Mouse (Mus musculus): Measurements from ENCODE around the gene Rora. TPM values are rescaled to one million over a fixed set of nuclear protein-coding genes. Genes with fewer than 3 reads are reported as not detected.
A peak's percentile ranks its signal among the peaks of the same experiment; 100 is the strongest.

Gene Rora
- polyA plus RNA-seq, 1 experiment from 2014 or later = 3.8 TPM

DNA sequence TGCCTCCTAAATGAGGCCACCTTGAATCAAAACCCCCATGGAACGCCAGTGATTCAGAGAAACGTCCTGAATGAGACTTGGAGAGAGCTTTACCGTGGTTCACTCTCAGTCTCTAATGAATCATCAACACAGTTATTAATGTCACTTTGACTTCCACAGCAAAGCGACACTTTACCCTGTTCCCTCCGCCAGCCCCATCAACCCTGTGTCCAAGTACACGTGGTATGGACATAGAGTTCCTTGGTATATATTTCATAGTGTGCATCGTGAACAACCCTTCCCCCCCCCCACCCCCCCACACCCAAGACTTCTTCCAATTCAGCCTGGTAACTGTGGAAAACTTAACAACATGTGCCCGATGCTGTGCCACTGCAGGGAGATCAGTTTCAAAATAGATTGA lies 397.3 kb downstream of the Rora start:
- 88% methylated on average over 8 of the region's 8 CpGs for WGBS
- Histone ChIP-seq H3K9ac (ENCODE audit: low read depth, low read length) (no peak overlapping the region), H3K36me3 (ENCODE audit: control insufficient read depth, insufficient read depth, low read length) (no peaks in the 10 kb centered on the region), H3K9me3 (ENCODE audit: control insufficient read depth, low read length) (no peaks in the 10 kb centered on the region), H3K4me1 (replicated peaks; ENCODE audit: control insufficient read depth, insufficient read depth, low read length) (no peaks in the 10 kb centered on the region), H3K4me2 (replicated peaks; ENCODE audit: low read depth, low read length) (no peak overlapping the region), H3K4me3 (ENCODE audit: low read depth, low read length) (no peak overlapping the region), H3K27me3 (ENCODE audit: control insufficient read depth, insufficient read depth, low read length) (no peaks in the 10 kb centered on the region), H3K27ac (ENCODE audit: low read depth, low read length) (no peak overlapping the region)
- no peak for DNase-seq (ENCODE audit: low spot score)
- no peak for ATAC-seq (ENCODE audit: low FRiP score)

DNA sequence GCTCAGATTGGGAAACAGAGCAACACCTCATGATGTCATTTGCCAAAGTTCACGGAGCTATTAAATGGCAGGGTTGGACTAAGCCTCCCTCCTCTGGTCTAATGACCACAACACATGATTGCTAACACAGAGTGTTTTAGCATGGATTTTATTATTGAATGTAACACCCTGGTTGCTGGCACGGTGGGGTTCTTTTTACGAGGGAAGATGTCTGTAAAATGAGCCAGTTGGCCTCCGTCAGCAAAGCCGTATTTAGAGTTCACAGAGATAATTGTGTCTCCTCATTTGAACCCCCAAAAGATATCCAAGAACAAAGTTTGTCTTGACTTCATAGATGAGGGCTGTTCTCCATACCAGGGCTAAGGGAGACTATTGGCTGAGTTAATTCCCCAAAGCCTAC lies 398.3 kb downstream of the Rora start:
- H3K4me2 ChIP-seq (replicated peaks; ENCODE audit: low read depth, low read length) = no peak overlapping the region
- H3K9ac ChIP-seq (ENCODE audit: low read depth, low read length) = no peak overlapping the region
- H3K36me3 ChIP-seq (ENCODE audit: control insufficient read depth, insufficient read depth, low read length) = no peaks in the 10 kb centered on the region
- no peak for ATAC-seq (ENCODE audit: low FRiP score)
- no peaks in the 10 kb centered on the region for H3K27me3 ChIP-seq (ENCODE audit: control insufficient read depth, insufficient read depth, low read length)
- no peak for DNase-seq (ENCODE audit: low spot score)
- no peak overlapping the region for H3K4me3 ChIP-seq (ENCODE audit: low read depth, low read length)
- H3K9me3 ChIP-seq (ENCODE audit: control insufficient read depth, low read length) = no peaks in the 10 kb centered on the region
- H3K4me1 ChIP-seq (replicated peaks; ENCODE audit: control insufficient read depth, insufficient read depth, low read length) = no peaks in the 10 kb centered on the region
- H3K27ac ChIP-seq (ENCODE audit: low read depth, low read length) = no peak overlapping the region
- 87% methylated on average over 5 of the region's 5 CpGs for WGBS

- Histone ChIP-seq H3K4me2 (replicated peaks; ENCODE audit: low read depth, low read length) (no peak overlapping the region), H3K27me3 (ENCODE audit: control insufficient read depth, insufficient read depth, low read length) (no peaks in the 10 kb centered on the region), H3K27ac (ENCODE audit: low read depth, low read length) (no peak overlapping the region), H3K4me3 (ENCODE audit: low read depth, low read length) (no peak overlapping the region), H3K4me1 (replicated peaks; ENCODE audit: control insufficient read depth, insufficient read depth, low read length) (no peaks in the 10 kb centered on the region), H3K36me3 (ENCODE audit: control insufficient read depth, insufficient read depth, low read length) (no peaks in the 10 kb centered on the region), H3K9ac (ENCODE audit: low read depth, low read length) (no peak overlapping the region), H3K9me3 (ENCODE audit: control insufficient read depth, low read length) (no peaks in the 10 kb centered on the region)
- no peak for ATAC-seq (ENCODE audit: low FRiP score)
- 97% methylated on average over 5 of the region's 5 CpGs for WGBS
- DNase-seq (ENCODE audit: low spot score) = no peak
These were observed 401.7 kb downstream of the Rora start for GRCm38 (mm10) chr9:69055302-69055701.

DNA sequence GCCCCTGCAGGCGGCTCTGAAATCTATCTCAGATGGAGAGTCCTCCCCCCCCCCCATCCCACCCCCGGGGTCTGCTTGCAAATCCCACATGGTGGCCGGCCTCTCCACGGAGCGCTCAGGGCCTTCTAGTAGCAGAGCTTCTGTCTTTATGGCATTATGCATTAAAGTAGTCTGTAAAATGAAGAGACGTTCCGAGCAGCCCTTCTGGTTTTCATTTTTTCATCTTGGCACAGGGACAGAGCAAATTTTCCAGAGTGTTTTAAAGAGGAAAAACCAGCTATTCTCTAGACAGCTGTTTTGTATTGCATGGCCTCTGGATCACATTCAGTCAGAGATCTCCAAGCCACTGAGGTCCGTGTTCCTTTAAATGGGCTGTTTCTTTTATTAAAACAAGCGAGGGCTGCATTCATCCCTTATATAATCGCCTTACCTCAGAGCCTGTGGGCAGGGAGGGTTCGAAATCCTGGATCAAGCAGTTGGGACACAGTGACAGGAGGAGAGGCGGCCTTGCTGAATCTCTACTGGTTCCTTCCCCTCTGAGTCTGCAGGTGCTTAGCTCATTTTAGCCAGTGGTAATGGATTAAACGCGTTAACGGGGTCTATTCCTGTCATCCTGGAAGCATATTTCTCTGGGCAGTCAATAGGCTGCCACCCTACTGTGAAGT lies 417.7 kb downstream of the Rora start:
- Histone ChIP-seq H3K36me3 (ENCODE audit: control insufficient read depth, insufficient read depth, low read length) (no peaks in the 10 kb centered on the region), H3K9me3 (ENCODE audit: control insufficient read depth, low read length) (no peaks in the 10 kb centered on the region), H3K9ac (ENCODE audit: low read depth, low read length) (no peak overlapping the region), H3K4me2 (replicated peaks; ENCODE audit: low read depth, low read length) (no peak overlapping the region), H3K4me1 (replicated peaks; ENCODE audit: control insufficient read depth, insufficient read depth, low read length) (no peaks in the 10 kb centered on the region), H3K27me3 (ENCODE audit: control insufficient read depth, insufficient read depth, low read length) (no peaks in the 10 kb centered on the region), H3K27ac (ENCODE audit: low read depth, low read length) (no peak overlapping the region), H3K4me3 (ENCODE audit: low read depth, low read length) (no peak overlapping the region)
- DNase-seq (ENCODE audit: low spot score) = no peak
- WGBS = 74% methylated on average over 15 of the region's 15 CpGs
- ATAC-seq (ENCODE audit: low FRiP score) = no peak

- no peaks in the 10 kb centered on the region for H3K9me3 ChIP-seq (ENCODE audit: control insufficient read depth, low read length)
- no peak for DNase-seq (ENCODE audit: low spot score)
- H3K27me3 ChIP-seq (ENCODE audit: control insufficient read depth, insufficient read depth, low read length) = no peaks in the 10 kb centered on the region
- H3K9ac ChIP-seq (ENCODE audit: low read depth, low read length) = no peak overlapping the region
- H3K4me2 ChIP-seq (replicated peaks; ENCODE audit: low read depth, low read length) = no peak overlapping the region
- H3K27ac ChIP-seq (ENCODE audit: low read depth, low read length) = no peak overlapping the region
- no peaks in the 10 kb centered on the region for H3K36me3 ChIP-seq (ENCODE audit: control insufficient read depth, insufficient read depth, low read length)
- H3K4me3 ChIP-seq (ENCODE audit: low read depth, low read length) = no peak overlapping the region
- 80% methylated on average over 7 of the region's 7 CpGs for WGBS
- H3K4me1 ChIP-seq (replicated peaks; ENCODE audit: control insufficient read depth, insufficient read depth, low read length) = no peaks in the 10 kb centered on the region
- no peak for ATAC-seq (ENCODE audit: low FRiP score)
These were observed 419.7 kb downstream of the Rora start for GRCm38 (mm10) chr9:69073271-69073670.

DNA sequence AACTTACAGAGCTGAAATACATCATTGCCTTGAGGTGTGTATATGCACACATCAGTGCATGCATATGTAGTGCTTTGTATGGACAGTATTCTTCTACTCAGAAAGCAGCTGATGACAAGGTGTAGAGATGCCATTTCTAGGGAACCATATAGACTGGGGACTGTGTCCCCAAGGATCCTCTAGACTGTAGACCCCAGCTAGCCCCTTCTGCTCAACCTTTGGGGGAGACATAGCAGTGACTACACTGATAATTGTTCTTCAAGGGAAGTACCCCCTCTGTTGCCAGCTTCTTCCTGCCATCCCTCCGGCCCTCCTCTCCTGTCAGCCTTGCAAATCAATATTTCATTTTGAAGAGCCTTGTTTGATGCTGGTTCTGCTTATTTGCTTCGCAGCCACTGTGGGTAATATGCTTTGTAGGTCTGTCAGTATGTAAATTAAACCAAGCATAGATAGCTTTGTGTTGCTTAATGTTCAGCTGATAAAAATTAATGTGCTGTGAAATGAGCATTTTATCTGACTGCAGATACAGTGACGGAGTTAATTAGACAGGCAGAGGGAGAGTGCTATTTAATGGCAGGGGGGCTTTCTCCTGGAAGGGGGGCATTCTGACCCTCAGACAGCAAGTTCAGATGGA lies 430.6 kb downstream of the Rora start:
- Histone ChIP-seq H3K4me3 (ENCODE audit: low read depth, low read length) (no peak overlapping the region), H3K9ac (ENCODE audit: low read depth, low read length) (peak overlapping the region; percentile 2; the same call in 1 of the 2 replicates), H3K27me3 (ENCODE audit: control insufficient read depth, insufficient read depth, low read length) (no peaks in the 10 kb centered on the region), H3K4me2 (replicated peaks; ENCODE audit: low read depth, low read length) (no peak overlapping the region), H3K9me3 (ENCODE audit: control insufficient read depth, low read length) (no peaks in the 10 kb centered on the region), H3K4me1 (replicated peaks; ENCODE audit: control insufficient read depth, insufficient read depth, low read length) (peaks cover 3% of the 10 kb centered on the region; the same call in 1 of the 2 replicates), H3K36me3 (ENCODE audit: control insufficient read depth, insufficient read depth, low read length) (no peaks in the 10 kb centered on the region), H3K27ac (ENCODE audit: low read depth, low read length) (no peak overlapping the region)
- DNase-seq (ENCODE audit: low spot score) = no peak
- WGBS = 57% methylated on average over 3 of the region's 3 CpGs
- no peak for ATAC-seq (ENCODE audit: low FRiP score)

DNA sequence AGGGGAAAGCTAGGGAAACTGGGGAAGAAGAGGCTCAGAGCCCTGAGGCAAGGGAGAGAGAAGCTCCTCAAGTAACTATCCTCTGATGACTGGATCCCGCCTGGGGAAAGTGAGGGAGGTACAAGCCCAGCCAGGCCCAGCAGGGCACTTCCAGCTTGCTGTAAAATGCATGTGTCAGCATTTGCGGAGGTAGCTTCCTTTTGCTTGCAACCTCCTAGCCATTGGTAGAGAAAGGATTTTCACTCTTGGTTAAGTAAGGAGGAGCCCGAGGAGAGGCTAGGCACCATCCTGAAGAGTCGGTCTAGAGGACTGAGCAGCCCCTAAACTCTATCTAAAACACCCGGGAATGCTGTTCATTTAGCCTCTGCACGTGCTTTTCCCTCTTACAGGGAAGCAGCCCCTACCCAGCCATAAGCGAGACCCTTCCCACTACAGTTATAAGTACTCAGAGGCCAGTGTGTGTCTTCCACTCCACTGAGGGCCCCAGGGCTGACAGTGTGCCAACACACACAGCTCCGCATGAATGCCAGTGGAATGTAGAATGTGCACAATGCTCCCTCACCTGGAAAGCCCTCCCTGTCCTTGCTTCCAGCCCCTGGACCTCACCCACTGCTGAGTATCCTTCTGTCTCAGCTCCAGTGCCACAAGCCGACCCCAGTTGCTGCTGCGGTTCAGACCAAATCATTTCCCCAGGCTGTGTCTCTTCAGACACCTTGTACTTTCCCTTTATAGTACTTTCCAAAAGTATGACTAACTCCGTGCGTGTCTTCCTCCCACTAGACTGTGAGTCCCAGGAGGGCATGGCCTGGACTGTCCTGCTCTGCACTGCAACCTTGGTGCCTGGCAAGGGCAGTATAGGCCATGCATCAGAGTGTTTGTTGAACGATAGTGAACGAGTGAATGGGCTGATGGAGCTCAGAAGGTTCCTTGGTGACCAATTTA lies 431.4 kb downstream of the Rora start:
- Histone ChIP-seq H3K36me3 (ENCODE audit: control insufficient read depth, insufficient read depth, low read length) (no peaks in the 10 kb centered on the region), H3K27ac (ENCODE audit: low read depth, low read length) (no peak overlapping the region), H3K27me3 (ENCODE audit: control insufficient read depth, insufficient read depth, low read length) (no peaks in the 10 kb centered on the region), H3K4me1 (replicated peaks; ENCODE audit: control insufficient read depth, insufficient read depth, low read length) (peaks cover 3% of the 10 kb centered on the region; the same call in 1 of the 2 replicates), H3K4me2 (replicated peaks; ENCODE audit: low read depth, low read length) (no peak overlapping the region), H3K9me3 (ENCODE audit: control insufficient read depth, low read length) (no peaks in the 10 kb centered on the region), H3K9ac (ENCODE audit: low read depth, low read length) (no peak overlapping the region; the same call in 1 of the 2 replicates), H3K4me3 (ENCODE audit: low read depth, low read length) (no peak overlapping the region)
- ATAC-seq (ENCODE audit: low FRiP score) = no peak
- WGBS = 66% methylated on average over 14 of the region's 14 CpGs
- peak; percentile 16 for DNase-seq (ENCODE audit: low spot score)

- Histone ChIP-seq H3K4me2 (replicated peaks; ENCODE audit: low read depth, low read length) (no peak overlapping the region), H3K27me3 (ENCODE audit: control insufficient read depth, insufficient read depth, low read length) (no peaks in the 10 kb centered on the region), H3K4me3 (ENCODE audit: low read depth, low read length) (no peak overlapping the region), H3K4me1 (replicated peaks; ENCODE audit: control insufficient read depth, insufficient read depth, low read length) (peaks cover 3% of the 10 kb centered on the region; the same call in 1 of the 2 replicates), H3K9ac (ENCODE audit: low read depth, low read length) (no peak overlapping the region), H3K27ac (ENCODE audit: low read depth, low read length) (no peak overlapping the region), H3K36me3 (ENCODE audit: control insufficient read depth, insufficient read depth, low read length) (no peaks in the 10 kb centered on the region), H3K9me3 (ENCODE audit: control insufficient read depth, low read length) (no peaks in the 10 kb centered on the region)
- no peak for DNase-seq (ENCODE audit: low spot score)
- whole genome bisulfite sequencing = 83% methylated on average over 4 of the region's 4 CpGs
- ATAC-seq (ENCODE audit: low FRiP score) = no peak
These were observed 433.3 kb downstream of the Rora start for GRCm38 (mm10) chr9:69086844-69087243.
